ENCODE assay signal across 9 mouse cellular contexts in genomic region chr8:105788241-105788640, GRCm38 (mm10). TPM values are rescaled to one million over a fixed set of nuclear protein-coding genes. Genes with fewer than 3 reads are reported as not detected.
DNase-seq lines count a peak whose midpoint lies in the region; ATAC-seq and TF ChIP-seq lines count a peak whose summit lies in the region.
"Had no signal": no experiment of that assay in that cellular context is flagged by ENCODE, and none has a peak within 500 bp of the region (broad histone marks: within the 10 kb centered on the region; RNA-seq: fewer than 3 reads in every experiment).

No protein-coding gene starts in this region.

- WGBS in hindbrain, postnatal 0 days = 94% methylated on average over 2 of the region's 2 CpGs

- no peaks in the 10 kb centered on the region for H3K9me3 ChIP-seq in hindbrain, postnatal 0 days (ENCODE audit: low read length)
- H3K9me3 ChIP-seq: heart, embryonic 15.5 days had no signal

- TF ChIP-seq CTCF in left cerebral cortex, adult 2 months (IDR thresholded peaks at IDR 0.05) = peak; percentile 63
- peak; percentile 74 for TF ChIP-seq CTCF in hindbrain, postnatal 0 days (IDR thresholded peaks at IDR 0.05; ENCODE audit: low read depth)

- intact Hi-C loops in left cerebral cortex, adult 2 months (cut with DNase I) = no loop called here
- intact Hi-C loops in left cerebral cortex, postnatal 36 days (cut with DNase I) = no loop called here

- no peaks in the 10 kb centered on the region for H3K27me3 ChIP-seq in hindbrain, postnatal 0 days (ENCODE audit: insufficient read depth, low read length)

- H3K36me3 ChIP-seq in hindbrain, postnatal 0 days (ENCODE audit: insufficient read depth, low read length) = peaks cover 6% of the 10 kb centered on the region; the same call in 1 of the 2 replicates

- no peak overlapping the region for H3K4me3 ChIP-seq in left cerebral cortex, adult 2 months
- H3K4me3 ChIP-seq in hindbrain, postnatal 0 days (ENCODE audit: low read length) = no peak overlapping the region
- H3K4me3 ChIP-seq: heart, embryonic 15.5 days had no signal

- no peak overlapping the region for H3K4me2 ChIP-seq in hindbrain, postnatal 0 days (ENCODE audit: low read depth, low read length)
- H3K4me2 ChIP-seq: heart, embryonic 15.5 days had no signal

- no peak overlapping the region for H3K9ac ChIP-seq in hindbrain, postnatal 0 days (replicated peaks; ENCODE audit: low read length)
- H3K9ac ChIP-seq: heart, embryonic 15.5 days had no signal

- H3K4me1 ChIP-seq in hindbrain, postnatal 0 days (ENCODE audit: insufficient read depth, low read length) = no peaks in the 10 kb centered on the region
- H3K4me1 ChIP-seq: heart, embryonic 15.5 days had no signal

- no peak for ATAC-seq in hindbrain, postnatal 0 days
- ATAC-seq in megakaryocyte, adult 5-6 weeks (ENCODE audit: poor library complexity, severe bottlenecking) = peak; percentile 88

- H3K27ac ChIP-seq in left cerebral cortex, adult 2 months = no peak overlapping the region
- no peak overlapping the region for H3K27ac ChIP-seq in hindbrain, postnatal 0 days
- H3K27ac ChIP-seq: heart, embryonic 15.5 days had no signal

- DNase-seq in adrenal gland, adult 18-20 months (ENCODE audit: low spot score in 2 of 2) = peak; percentile 47 to 67
- no peak for DNase-seq in adrenal gland, adult 8-10 months
- no peak for DNase-seq in left cerebral cortex, adult 2 months (ENCODE audit: extremely low spot score in 1 of 2, low spot score in 2 of 2)
- no peak for DNase-seq in left cerebral cortex, postnatal 36 days (ENCODE audit: low spot score in 2 of 2)
- DNase-seq in adrenal gland, postnatal 14 days = peak; percentile 69
- DNase-seq in hindbrain, postnatal 0 days (ENCODE audit: low spot score) = peak; percentile 62
- DNase-seq in thymus, postnatal 36 days = peak; percentile 68 to 75

RNA-seq across cellular contexts. Expression of gene Gfod2, which starts 29.8 kb away (rescaled TPM):
- total RNA-seq in adrenal gland, adult 18-20 months (2021) = 10 to 100 TPM in 1 of 2 experiments, 1 to 10 TPM in 1; 7.4 to 10.1 TPM
- 10 to 100 TPM in 2 of 4 experiments, 1 to 10 TPM in 2; 8.9 to 10.9 (median 10.0) TPM for total RNA-seq in adrenal gland, adult 8-10 months (2022)
- 10 to 100 TPM; 21.0 to 26.0 TPM for total RNA-seq in left cerebral cortex, adult 2 months (2021)
- 10 to 100 TPM; 25.4 to 26.3 TPM for total RNA-seq in left cerebral cortex, postnatal 36 days (2021)
- 7.8 and 11.3 TPM in 2 replicates for total RNA-seq in adrenal gland, postnatal 14 days (2021)
- total RNA-seq in hindbrain, postnatal 0 days (2014; rRNA removed) = 53.1 and 56.3 TPM in 2 replicates
- polyA plus RNA-seq in hindbrain, postnatal 0 days (2015; fragmentation: Nextera tagmentation; extraction: Ambion mirVana) = 53.7 and 53.8 TPM in 2 replicates
- total RNA-seq in megakaryocyte, adult 5-6 weeks (2015) = 0.14 and 0.16 TPM in 2 replicates
- 0.08 TPM in 1 of 2 replicates, not detected in the other for total RNA-seq in megakaryocyte, adult 5-6 weeks (2017)

RNA-seq across cellular contexts. Expression of gene Ranbp10, which starts 38.9 kb away (rescaled TPM):
- total RNA-seq in adrenal gland, adult 18-20 months (2021) = 10 to 100 TPM; 20.1 to 24.7 TPM
- 10 to 100 TPM; 25.7 to 30.1 (median 27.3) TPM for total RNA-seq in adrenal gland, adult 8-10 months (2022)
- 10 to 100 TPM; 23.7 to 25.2 TPM for total RNA-seq in left cerebral cortex, adult 2 months (2021)
- 10 to 100 TPM; 22.1 to 25.1 TPM for total RNA-seq in left cerebral cortex, postnatal 36 days (2021)
- 27.3 and 29.8 TPM in 2 replicates for total RNA-seq in adrenal gland, postnatal 14 days (2021)
- total RNA-seq in hindbrain, postnatal 0 days (2014; rRNA removed) = 10.5 and 15.7 TPM in 2 replicates
- polyA plus RNA-seq in hindbrain, postnatal 0 days (2015; fragmentation: Nextera tagmentation; extraction: Ambion mirVana) = 6.3 and 7.2 TPM in 2 replicates
- total RNA-seq in megakaryocyte, adult 5-6 weeks (2015) = 10.2 and 10.5 TPM in 2 replicates
- total RNA-seq in megakaryocyte, adult 5-6 weeks (2017) = 6.4 and 7.0 TPM in 2 replicates

RNA-seq across cellular contexts. Expression of gene Tsnaxip1, which starts 39.3 kb away (rescaled TPM):
- not detected for total RNA-seq in adrenal gland, adult 18-20 months (2021)
- not detected for total RNA-seq in adrenal gland, adult 8-10 months (2022)
- total RNA-seq in left cerebral cortex, adult 2 months (2021) = under 1 TPM in 1 of 2 experiments, not detected in 1; 0.44 TPM
- not detected for total RNA-seq in left cerebral cortex, postnatal 36 days (2021)
- not detected in 2 replicates for total RNA-seq in adrenal gland, postnatal 14 days (2021)
- 0.36 and 0.37 TPM in 2 replicates for total RNA-seq in hindbrain, postnatal 0 days (2014; rRNA removed)
- 0.64 and 0.71 TPM in 2 replicates for polyA plus RNA-seq in hindbrain, postnatal 0 days (2015; fragmentation: Nextera tagmentation; extraction: Ambion mirVana)
- not detected in 2 replicates for total RNA-seq in megakaryocyte, adult 5-6 weeks (2015)
- total RNA-seq in megakaryocyte, adult 5-6 weeks (2017) = not detected in 2 replicates

Comparison
In these comparisons a context has a peak if more than half of its experiments do, and no peak if none do; other contexts are left out.
1. DNase-seq: peak in adrenal gland, adult 18-20 months (2 of 2), adrenal gland, postnatal 14 days (single experiment), hindbrain, postnatal 0 days (single experiment) and thymus, postnatal 36 days (2 of 2); none in adrenal gland, adult 8-10 months (single experiment), left cerebral cortex, adult 2 months (0 of 2) and left cerebral cortex, postnatal 36 days (0 of 2).